Mouse (Mus musculus) retina, adult 2 months (tissue): ENCODE measurements around the gene Gm47985.
"Not testable (repeated sequence)": the region's sequence is repeated elsewhere in the genome, so short reads cannot be mapped to it uniquely, and the experiment has no call there.

ENCODE experiments used
- DNase-seq: peaks from one replicate; pipeline ENCODE4 v3.0.0-alpha.2; 2012; ENCODE audit warnings: low read depth, low spot score

Gene Gm47985

GRCm38 (mm10) chr1:151177030-151177936 is 5.1 kb upstream of the Gm47985 start:
- no peak for DNase-seq

- DNase-seq, result no peak
These were observed 4.4 kb upstream of the Gm47985 start for GRCm38 (mm10) chr1:151177937-151178271.

GRCm38 (mm10) chr1:151178505-151179083 is 3.7 kb upstream of the Gm47985 start:
- no peak for DNase-seq

GRCm38 (mm10) chr1:151180167-151180566 is 2.2 kb upstream of the Gm47985 start:
- no peak for DNase-seq

- DNase-seq, result not testable (repeated sequence)
These were observed 3.8 kb downstream of the Gm47985 start for GRCm38 (mm10) chr1:151186186-151186585.

GRCm38 (mm10) chr1:151186879-151187424 is 4.6 kb downstream of the Gm47985 start:
- not testable (repeated sequence) for DNase-seq

- DNase-seq, result no peak
These were observed 6.1 kb downstream of the Gm47985 start for GRCm38 (mm10) chr1:151188469-151188868.

- DNase-seq, result not testable (repeated sequence)
These were observed 9.7 kb downstream of the Gm47985 start, which contains the start of gene Gm8947 for GRCm38 (mm10) chr1:151192075-151192474. TSS of gene Gm8947 (plus strand) at chr1:151192376.

- DNase-seq, result not testable (repeated sequence)
These were observed 10.4 kb downstream of the Gm47985 start for GRCm38 (mm10) chr1:151192739-151193138.

GRCm38 (mm10) chr1:151195986-151196385 is 13.6 kb downstream of the Gm47985 start:
- DNase-seq, result not testable (repeated sequence)

- not testable (repeated sequence) for DNase-seq
These were observed 14.4 kb downstream of the Gm47985 start for GRCm38 (mm10) chr1:151196690-151197089.

- not testable (repeated sequence) for DNase-seq
These were observed 15.8 kb downstream of the Gm47985 start, which contains the start of gene Gm47995 for GRCm38 (mm10) chr1:151198120-151198519. TSS of gene Gm47995 (plus strand) at chr1:151198448.

GRCm38 (mm10) chr1:151200620-151201019 is 18.3 kb downstream of the Gm47985 start:
- not testable (repeated sequence) for DNase-seq

- not testable (repeated sequence) for DNase-seq
These were observed 20.4 kb downstream of the Gm47985 start for GRCm38 (mm10) chr1:151202771-151203170.

- not testable (repeated sequence) for DNase-seq
These were observed 21.5 kb downstream of the Gm47985 start, which contains the start of gene 3110040M04Rik for GRCm38 (mm10) chr1:151203818-151204217. TSS of gene 3110040M04Rik (plus strand) at chr1:151204121.

GRCm38 (mm10) chr1:151208493-151208892 is 26.2 kb downstream of the Gm47985 start:
- DNase-seq, result not testable (repeated sequence)

GRCm38 (mm10) chr1:151208944-151209343 is 26.6 kb downstream of the Gm47985 start:
- DNase-seq, result not testable (repeated sequence)

- not testable (repeated sequence) for DNase-seq
These were observed 27.6 kb downstream of the Gm47985 start, which contains the start of gene Gm47996 for GRCm38 (mm10) chr1:151209824-151210355. TSS of gene Gm47996 (plus strand) at chr1:151210131.

- DNase-seq, result not testable (repeated sequence)
These were observed 29.3 kb downstream of the Gm47985 start for GRCm38 (mm10) chr1:151211666-151212065.

- DNase-seq, result no peak
These were observed 32.5 kb downstream of the Gm47985 start for GRCm38 (mm10) chr1:151214862-151215261.

- no peak for DNase-seq
These were observed 33.6 kb downstream of the Gm47985 start for GRCm38 (mm10) chr1:151215985-151216384.

GRCm38 (mm10) chr1:151216417-151216816 is 34.1 kb downstream of the Gm47985 start:
- no peak for DNase-seq
